Mouse (Mus musculus): ENCODE data around the gene H2afy. TPM values are rescaled to one million over a fixed set of nuclear protein-coding genes. Genes with fewer than 3 reads are reported as not detected.

Gene H2afy
- polyA plus RNA-seq, 1 experiment, result 56.3 TPM

GRCm38 (mm10) chr13:56134031-56134430 is 2.1 kb downstream of the H2afy start:
- H3K27ac ChIP-seq (ENCODE audit: control insufficient read depth, insufficient read depth, low read depth, low read length), result 0 out of 2 replicates have a peak overlapping the region, but pooled peaks have one; percentile 5
- TF ChIP-seq POLR2A (IDR thresholded peaks at IDR 0.05; ENCODE audit: control insufficient read depth, low read depth, low read length), result no peak
- TF ChIP-seq CTCF (IDR thresholded peaks at IDR 0.05; ENCODE audit: control insufficient read depth, insufficient read depth, insufficient replicate concordance, low read depth, low read length), result no peak

GRCm38 (mm10) chr13:56132941-56133340 is 3.2 kb downstream of the H2afy start:
- TF ChIP-seq POLR2A (IDR thresholded peaks at IDR 0.05; ENCODE audit: control insufficient read depth, low read depth, low read length) (no peak), CTCF (IDR thresholded peaks at IDR 0.05; ENCODE audit: control insufficient read depth, insufficient read depth, insufficient replicate concordance, low read depth, low read length) (no peak)
- Histone ChIP-seq H3K27me3 (ENCODE audit: control insufficient read depth, insufficient read depth, low read length) (no peaks in the 10 kb centered on the region), H3K27ac (ENCODE audit: control insufficient read depth, insufficient read depth, low read depth, low read length) (no peak overlapping the region; the same call in 1 of the 2 replicates), H3K36me3 (ENCODE audit: control insufficient read depth, insufficient read depth, low read length) (no peaks in the 10 kb centered on the region), H3K4me1 (ENCODE audit: control insufficient read depth, insufficient read depth, low read length) (peaks cover 16% of the 10 kb centered on the region), H3K4me3 (ENCODE audit: control insufficient read depth, low read depth, low read length) (no peak overlapping the region)

More at GRCm38 (mm10) chr13:56134031-56134430, 2.1 kb downstream of the H2afy start:
- Histone ChIP-seq H3K4me1 (ENCODE audit: control insufficient read depth, insufficient read depth, low read length) (peaks cover 16% of the 10 kb centered on the region), H3K27me3 (ENCODE audit: control insufficient read depth, insufficient read depth, low read length) (no peaks in the 10 kb centered on the region), H3K36me3 (ENCODE audit: control insufficient read depth, insufficient read depth, low read length) (no peaks in the 10 kb centered on the region), H3K4me3 (ENCODE audit: control insufficient read depth, low read depth, low read length) (peak overlapping the region; percentile 91; the same call in 1 of the 2 replicates)

GRCm38 (mm10) chr13:56132326-56132936 is 3.7 kb downstream of the H2afy start:
- no peak for TF ChIP-seq POLR2A (IDR thresholded peaks at IDR 0.05; ENCODE audit: control insufficient read depth, low read depth, low read length)
- TF ChIP-seq CTCF (IDR thresholded peaks at IDR 0.05; ENCODE audit: control insufficient read depth, insufficient read depth, insufficient replicate concordance, low read depth, low read length), result no peak
- Histone ChIP-seq H3K4me3 (ENCODE audit: control insufficient read depth, low read depth, low read length) (no peak overlapping the region), H3K27ac (ENCODE audit: control insufficient read depth, insufficient read depth, low read depth, low read length) (no peak overlapping the region), H3K4me1 (ENCODE audit: control insufficient read depth, insufficient read depth, low read length) (peaks cover 16% of the 10 kb centered on the region), H3K27me3 (ENCODE audit: control insufficient read depth, insufficient read depth, low read length) (no peaks in the 10 kb centered on the region), H3K36me3 (ENCODE audit: control insufficient read depth, insufficient read depth, low read length) (no peaks in the 10 kb centered on the region)

- Histone ChIP-seq H3K27me3 (ENCODE audit: control insufficient read depth, insufficient read depth, low read length) (no peaks in the 10 kb centered on the region), H3K4me3 (ENCODE audit: control insufficient read depth, low read depth, low read length) (no peak overlapping the region), H3K27ac (ENCODE audit: control insufficient read depth, insufficient read depth, low read depth, low read length) (no peak overlapping the region), H3K4me1 (ENCODE audit: control insufficient read depth, insufficient read depth, low read length) (peaks cover 13% of the 10 kb centered on the region), H3K36me3 (ENCODE audit: control insufficient read depth, insufficient read depth, low read length) (no peaks in the 10 kb centered on the region; the same call in 1 of the 2 replicates)
- no peak for TF ChIP-seq POLR2A (IDR thresholded peaks at IDR 0.05; ENCODE audit: control insufficient read depth, low read depth, low read length)
- no peak for TF ChIP-seq CTCF (IDR thresholded peaks at IDR 0.05; ENCODE audit: control insufficient read depth, insufficient read depth, insufficient replicate concordance, low read depth, low read length)
These were observed 5.6 kb downstream of the H2afy start for GRCm38 (mm10) chr13:56130544-56130943.

DNA sequence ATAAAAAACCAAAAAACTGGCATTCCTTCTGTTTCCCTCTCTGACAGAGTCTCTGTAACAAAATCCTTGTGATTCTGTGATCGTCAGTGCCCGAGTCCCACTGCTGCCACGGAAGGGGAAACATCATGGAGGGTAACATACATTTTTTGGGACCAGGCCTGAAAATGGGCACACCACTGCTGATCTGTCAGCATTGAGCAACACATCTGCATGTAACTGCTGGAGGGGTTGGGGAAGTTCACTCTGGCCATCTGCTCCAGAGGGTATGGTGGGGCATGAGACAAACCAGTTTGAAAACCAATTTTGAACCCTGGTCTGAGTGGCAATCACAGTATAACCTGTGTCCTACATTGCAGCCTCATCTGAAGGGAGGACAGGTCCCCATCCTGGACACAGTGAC is 6.6 kb downstream of the H2afy start:
- no peak for TF ChIP-seq CTCF (IDR thresholded peaks at IDR 0.05; ENCODE audit: control insufficient read depth, insufficient read depth, insufficient replicate concordance, low read depth, low read length)
- no peak for TF ChIP-seq POLR2A (IDR thresholded peaks at IDR 0.05; ENCODE audit: control insufficient read depth, low read depth, low read length)
- H3K4me3 ChIP-seq (ENCODE audit: control insufficient read depth, low read depth, low read length), result no peak overlapping the region
- H3K36me3 ChIP-seq (ENCODE audit: control insufficient read depth, insufficient read depth, low read length), result no peaks in the 10 kb centered on the region; the same call in 1 of the 2 replicates
- no peaks in the 10 kb centered on the region for H3K27me3 ChIP-seq (ENCODE audit: control insufficient read depth, insufficient read depth, low read length)
- peaks cover 9% of the 10 kb centered on the region for H3K4me1 ChIP-seq (ENCODE audit: control insufficient read depth, insufficient read depth, low read length)
- H3K27ac ChIP-seq (ENCODE audit: control insufficient read depth, insufficient read depth, low read depth, low read length), result no peak overlapping the region

DNA sequence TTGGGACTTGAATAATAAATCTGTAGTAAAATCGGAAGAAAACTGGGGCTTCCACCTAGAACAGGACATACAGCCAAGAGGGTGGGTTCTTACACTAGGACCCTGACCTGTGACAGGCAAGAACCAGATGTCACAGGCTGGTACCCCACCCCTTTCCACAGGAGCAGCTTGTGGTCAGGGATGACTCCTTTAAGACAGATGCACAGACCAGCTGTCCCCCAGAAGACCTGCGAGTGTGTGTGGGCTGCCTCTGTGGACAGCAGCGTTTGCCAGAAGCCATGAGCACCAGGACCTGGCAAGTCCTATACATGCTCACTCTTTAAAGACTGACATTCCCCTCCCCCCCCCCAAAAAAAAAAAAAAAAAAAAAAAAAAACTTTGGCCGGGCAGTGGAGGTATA is 7.1 kb downstream of the H2afy start:
- Histone ChIP-seq H3K27me3 (ENCODE audit: control insufficient read depth, insufficient read depth, low read length) (no peaks in the 10 kb centered on the region), H3K27ac (ENCODE audit: control insufficient read depth, insufficient read depth, low read depth, low read length) (no peak overlapping the region), H3K4me1 (ENCODE audit: control insufficient read depth, insufficient read depth, low read length) (peaks cover 6% of the 10 kb centered on the region), H3K36me3 (ENCODE audit: control insufficient read depth, insufficient read depth, low read length) (no peaks in the 10 kb centered on the region; the same call in 1 of the 2 replicates), H3K4me3 (ENCODE audit: control insufficient read depth, low read depth, low read length) (no peak overlapping the region)
- TF ChIP-seq CTCF (IDR thresholded peaks at IDR 0.05; ENCODE audit: control insufficient read depth, insufficient read depth, insufficient replicate concordance, low read depth, low read length) (no peak), POLR2A (IDR thresholded peaks at IDR 0.05; ENCODE audit: control insufficient read depth, low read depth, low read length) (no peak)

DNA sequence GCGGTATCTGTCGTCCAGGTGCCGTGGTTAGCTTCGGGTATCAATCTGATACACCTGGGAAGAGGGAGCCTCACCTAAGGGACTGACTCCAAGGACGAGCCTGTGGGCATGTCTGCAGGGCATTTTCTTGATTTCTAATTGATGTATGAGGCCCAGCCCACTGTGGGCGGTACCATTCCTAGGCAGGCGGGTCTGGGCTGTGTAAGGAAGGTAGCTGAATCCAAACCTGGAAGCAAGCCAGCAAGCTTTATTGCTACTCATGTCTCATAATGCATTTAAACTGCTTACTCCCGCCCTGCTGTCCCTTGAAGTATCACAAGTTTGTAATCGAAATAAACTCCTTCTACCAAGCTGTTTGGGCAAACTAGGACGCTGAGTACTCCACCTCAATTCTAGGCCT is 10.5 kb downstream of the H2afy start:
- Histone ChIP-seq H3K36me3 (ENCODE audit: control insufficient read depth, insufficient read depth, low read length) (no peaks in the 10 kb centered on the region; the same call in 1 of the 2 replicates), H3K4me3 (ENCODE audit: control insufficient read depth, low read depth, low read length) (peak overlapping the region; percentile 58), H3K27me3 (ENCODE audit: control insufficient read depth, insufficient read depth, low read length) (no peaks in the 10 kb centered on the region), H3K27ac (ENCODE audit: control insufficient read depth, insufficient read depth, low read depth, low read length) (no peak overlapping the region), H3K4me1 (ENCODE audit: control insufficient read depth, insufficient read depth, low read length) (no peaks in the 10 kb centered on the region)
- TF ChIP-seq CTCF (IDR thresholded peaks at IDR 0.05; ENCODE audit: control insufficient read depth, insufficient read depth, insufficient replicate concordance, low read depth, low read length) (no peak), POLR2A (IDR thresholded peaks at IDR 0.05; ENCODE audit: control insufficient read depth, low read depth, low read length) (no peak)
